Mouse (Mus musculus) limb, embryonic 15.5 days (tissue): ENCODE results near the gene Gsdma3. TPM values are rescaled to one million over a fixed set of nuclear protein-coding genes. Genes with fewer than 3 reads are reported as not detected.

Experiments
- ATAC-seq: fragments of 200-750 bp; cut with Nextera tagmentation; 2 replicates; pipeline ENCODE4 v1.8.0; 2017; ENCODE audit warnings: low read depth, moderate TSS enrichment; ENCODE audit not compliant: insufficient number of reproducible peaks, low FRiP score, low TSS enrichment
- H3K27ac ChIP-seq: fragments of 300-500 bp; sonication (generic); 2 replicates; pipeline ENCODE4 v1.5.1; 2015; ENCODE audit warnings: moderate library complexity, mild to moderate bottlenecking, inconsistent platforms
- H3K27me3 ChIP-seq: fragments of 300-500 bp; sonication (generic); 2 replicates; pipeline ENCODE4 v1.6.1; 2015; ENCODE audit warnings: inconsistent platforms
- H3K36me3 ChIP-seq: fragments of 300-500 bp; sonication (generic); 2 replicates; pipeline ENCODE4 v1.6.1; 2015; ENCODE audit warnings: inconsistent platforms
- H3K4me1 ChIP-seq: fragments of 300-500 bp; sonication (generic); 2 replicates; pipeline ENCODE4 v1.6.1; 2015; ENCODE audit warnings: inconsistent platforms
- H3K4me2 ChIP-seq: fragments of 300-500 bp; sonication (generic); 2 replicates; pipeline ENCODE4 v1.6.1; 2015; ENCODE audit warnings: mild to moderate bottlenecking, inconsistent platforms
- H3K4me3 ChIP-seq: fragments of 300-500 bp; sonication (generic); 2 replicates; pipeline ENCODE4 v1.5.1; 2015; ENCODE audit warnings: mild to moderate bottlenecking, inconsistent platforms
- H3K9ac ChIP-seq: fragments of 300-500 bp; sonication (generic); 2 replicates; pipeline ENCODE4 v1.6.1; 2015; ENCODE audit warnings: inconsistent platforms
- H3K9me3 ChIP-seq: fragments of 300-500 bp; sonication (generic); 2 replicates; pipeline ENCODE4 v1.6.1; 2016; ENCODE audit warnings: inconsistent platforms
- WGBS: fragments of 180-500 bp; shearing (Covaris S2); methylation state at CpG from one replicate; pipeline ENCODE4 v1.1.7; 2015; 5-methylcytosine and 5-hydroxymethylcytosine counted together
- polyA plus RNA-seq: library from polyadenylated mRNA; unstranded; fragments of >200 nt; fragmentation: Nextera tagmentation; extraction: Ambion mirVana; gene quantifications from 2 replicates; pipeline ENCODE4 v1.2.1, GENCODE M21; 2015

Gene Gsdma3
- polyA plus RNA-seq, 1 experiment from 2014 or later = not detected

DNA sequence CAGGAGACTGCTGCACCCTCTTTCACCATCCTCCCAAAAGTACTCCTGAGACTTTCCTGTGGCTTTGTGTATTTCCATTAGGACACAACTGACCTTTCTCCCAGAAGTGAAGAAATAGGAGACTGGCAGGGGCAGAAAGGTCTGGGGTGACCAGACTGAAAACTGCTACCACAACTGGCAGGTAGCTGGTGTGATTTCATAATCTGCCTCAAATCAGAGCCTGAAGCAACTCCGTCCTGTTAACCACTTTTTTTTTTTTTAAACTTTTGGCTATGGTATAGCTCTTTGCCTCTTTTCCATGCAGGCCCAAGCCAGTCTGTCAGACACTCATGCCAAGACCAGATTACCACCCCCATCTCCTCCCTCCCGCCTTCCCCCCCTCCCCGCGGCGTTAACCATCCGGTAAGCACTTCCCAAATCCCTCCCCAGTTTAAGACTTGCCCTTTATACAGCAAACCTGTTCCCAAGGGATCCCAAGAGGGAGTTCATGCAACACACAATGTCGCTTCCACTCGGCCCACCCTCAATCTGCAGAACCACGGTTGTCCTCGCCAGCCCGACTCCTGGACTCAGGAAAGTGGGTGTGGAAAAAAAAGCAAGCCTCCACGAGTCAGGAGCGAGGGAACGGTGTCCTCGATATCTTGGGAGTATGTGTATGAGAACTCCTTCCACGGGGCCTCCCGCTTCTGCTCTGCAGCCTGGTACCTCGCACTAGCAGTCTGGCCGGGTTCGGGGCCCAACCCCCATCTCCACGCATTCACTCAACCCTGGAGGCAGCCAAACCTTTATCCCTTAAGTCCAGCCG is 39.9 kb upstream of the Gsdma3 start:
- WGBS = under 1% methylated on average over 22 of the region's 22 CpGs
- Histone ChIP-seq H3K4me1 (peaks cover 33% of the 10 kb centered on the region), H3K27ac (peak overlapping the region; percentile 90), H3K9ac (peak overlapping the region; percentile 89), H3K9me3 (no peaks in the 10 kb centered on the region), H3K4me3 (peak overlapping the region; percentile 96), H3K27me3 (peaks cover under 1% of the 10 kb centered on the region; the same call in 1 of the 2 replicates), H3K4me2 (peak overlapping the region; percentile 80), H3K36me3 (peaks cover 24% of the 10 kb centered on the region)
- ATAC-seq = 0 out of 2 replicates have a peak, but pooled peaks have one; percentile 12

DNA sequence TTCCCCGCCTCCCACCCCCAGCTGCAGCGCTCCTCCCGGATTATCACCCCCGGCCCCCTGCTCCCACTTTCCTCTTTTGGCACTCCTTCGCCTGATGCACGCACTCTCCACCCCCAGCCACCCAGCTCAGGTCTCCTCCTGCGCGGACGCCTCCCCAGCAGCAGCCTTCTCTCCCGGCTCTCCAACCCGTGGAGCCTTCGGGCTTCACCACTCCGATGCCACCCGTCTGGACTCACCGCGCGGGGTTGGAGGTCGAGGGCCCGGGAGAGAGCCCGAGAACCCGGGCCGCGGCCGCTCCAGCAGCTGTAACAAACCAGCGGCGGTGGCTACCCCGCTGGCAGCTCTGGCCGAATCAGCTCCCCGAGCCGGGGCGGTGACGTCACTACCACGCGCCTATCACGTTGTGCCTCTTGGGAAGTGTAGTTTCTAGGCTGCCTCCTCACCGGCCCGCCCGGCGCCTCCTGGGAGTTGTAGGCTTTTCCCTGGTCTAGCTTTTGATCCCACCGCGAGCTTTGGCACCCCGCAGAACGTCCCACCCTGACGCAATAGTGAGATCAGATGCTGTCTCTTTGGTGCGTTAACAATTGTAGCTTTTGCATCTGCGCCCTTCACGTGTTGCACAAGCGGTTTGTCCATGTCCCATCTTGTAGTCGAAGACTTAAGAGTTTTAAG is 39.1 kb upstream of the Gsdma3 start, which contains the start of gene Ormdl3:
Gene Ormdl3 (minus strand): TSS at position 477 of the 672 bp plus-strand sequence.
- Histone ChIP-seq H3K9me3 (no peaks in the 10 kb centered on the region), H3K27me3 (peaks cover 4% of the 10 kb centered on the region), H3K4me3 (peak within 1 kb of the TSS; percentile 96), H3K4me1 (peaks cover 33% of the 10 kb centered on the region), H3K36me3 (peaks cover 16% of the 10 kb centered on the region), H3K9ac (peak within 1 kb of the TSS; percentile 89), H3K4me2 (peak within 1 kb of the TSS; percentile 80), H3K27ac (peak within 1 kb of the TSS; percentile 90)
- ATAC-seq = peak; percentile 91
- under 1% methylated on average over 49 of the region's 49 CpGs for WGBS

DNA sequence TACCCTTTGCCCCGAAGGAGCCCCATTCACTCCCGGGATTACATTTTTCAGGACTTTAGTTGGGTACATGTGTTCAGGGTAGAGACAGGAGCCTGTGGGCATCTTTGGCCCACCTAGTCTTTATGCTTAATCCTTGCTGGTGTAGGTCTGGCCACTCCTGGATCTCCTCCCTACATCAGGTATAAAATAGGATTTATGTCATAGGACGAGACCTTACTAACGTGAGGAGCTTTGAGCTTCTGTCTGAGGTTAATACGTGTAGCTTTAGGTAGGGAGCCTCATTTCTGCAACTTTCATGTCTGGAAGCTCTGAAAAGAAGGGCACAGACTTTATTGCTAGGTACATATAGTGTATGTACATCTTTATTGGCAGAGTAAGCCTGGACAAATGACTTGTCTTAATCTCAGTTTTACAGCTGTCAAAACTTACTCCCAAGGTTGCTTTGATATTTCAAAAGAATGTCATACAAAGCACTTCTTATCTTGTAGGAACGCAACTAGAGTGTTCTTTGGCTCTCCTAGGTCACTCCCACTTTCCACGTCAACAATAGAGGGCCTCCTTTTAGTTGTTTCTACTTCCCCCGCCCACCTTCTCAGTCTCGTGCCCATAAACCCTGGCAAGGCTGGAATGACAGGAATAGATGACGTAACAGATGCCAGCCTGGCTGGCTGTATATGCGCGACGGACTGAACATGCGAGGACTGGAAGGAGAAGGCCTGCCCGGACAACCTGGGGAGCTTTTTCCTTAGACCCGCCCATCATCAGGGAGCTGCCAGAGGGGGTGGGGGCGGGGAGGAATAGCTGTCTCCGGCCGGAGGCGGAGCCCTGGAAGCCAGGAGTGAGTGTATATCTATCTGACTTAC is 38.2 kb upstream of the Gsdma3 start:
- peaks cover 8% of the 10 kb centered on the region for H3K36me3 ChIP-seq
- ATAC-seq = peak; percentile 57
- peak overlapping the region; percentile 80 for H3K4me2 ChIP-seq
- 0 out of 2 replicates have a peak overlapping the region, but pooled peaks have one; percentile 7 for H3K9ac ChIP-seq
- H3K9me3 ChIP-seq = no peaks in the 10 kb centered on the region
- H3K27me3 ChIP-seq = peaks cover 9% of the 10 kb centered on the region
- peak overlapping the region; percentile 90 for H3K27ac ChIP-seq
- peak overlapping the region; percentile 96 for H3K4me3 ChIP-seq
- 7% methylated on average over 20 of the region's 20 CpGs for WGBS
- peaks cover 33% of the 10 kb centered on the region for H3K4me1 ChIP-seq

DNA sequence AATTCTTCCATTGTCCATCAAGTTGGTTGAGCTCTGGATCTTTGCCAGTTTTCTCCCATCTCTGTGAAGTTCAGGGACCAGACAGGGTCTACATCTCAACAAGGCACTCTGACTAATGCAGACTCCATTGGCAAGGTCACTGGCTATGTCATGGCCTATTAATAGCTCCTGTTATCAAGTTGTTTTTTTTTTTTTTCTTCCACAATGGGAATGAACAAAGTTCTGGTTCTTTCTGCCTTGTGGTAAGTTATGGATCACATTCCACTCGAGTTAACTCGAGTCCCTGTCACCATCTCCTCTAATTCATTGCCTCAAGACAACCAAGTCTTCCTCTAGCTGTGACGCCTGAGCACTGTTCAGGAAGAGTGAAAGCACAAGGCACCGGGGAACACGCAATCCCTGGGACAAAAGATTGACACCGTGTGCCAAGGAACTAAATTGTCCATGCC is 37.3 kb upstream of the Gsdma3 start:
- Histone ChIP-seq H3K36me3 (no peaks in the 10 kb centered on the region), H3K27me3 (peaks cover 9% of the 10 kb centered on the region), H3K4me1 (peaks cover 33% of the 10 kb centered on the region), H3K4me2 (no peak overlapping the region), H3K9ac (no peak overlapping the region), H3K4me3 (no peak overlapping the region), H3K27ac (no peak overlapping the region), H3K9me3 (no peaks in the 10 kb centered on the region)
- no peak for ATAC-seq
- WGBS = 51% methylated on average over 6 of the region's 6 CpGs

DNA sequence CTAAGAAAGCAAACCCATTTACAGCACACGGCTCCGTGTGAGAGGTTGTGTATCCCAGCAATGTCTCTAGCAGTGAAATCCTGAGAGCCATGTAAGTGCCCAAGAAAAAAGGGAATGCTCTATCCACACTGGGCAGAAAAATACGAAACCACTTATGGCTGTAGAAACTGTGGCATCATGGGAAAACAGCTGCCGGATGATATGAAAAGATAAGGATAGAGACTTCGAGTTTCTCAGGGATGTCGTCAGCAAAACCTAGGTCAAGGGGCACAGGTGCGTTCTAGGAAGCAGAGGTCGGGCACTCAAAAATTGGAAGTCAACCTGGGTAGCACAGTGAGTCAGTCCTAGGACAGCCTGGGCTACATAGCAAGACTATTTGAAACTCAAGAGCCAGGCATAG is 36.9 kb upstream of the Gsdma3 start:
- no peak for ATAC-seq
- H3K4me3 ChIP-seq = no peak overlapping the region
- no peak overlapping the region for H3K4me2 ChIP-seq
- 84% methylated on average over 8 of the region's 8 CpGs for WGBS
- no peaks in the 10 kb centered on the region for H3K9me3 ChIP-seq
- peaks cover 9% of the 10 kb centered on the region for H3K27me3 ChIP-seq
- no peak overlapping the region for H3K9ac ChIP-seq
- H3K4me1 ChIP-seq = peaks cover 30% of the 10 kb centered on the region
- H3K36me3 ChIP-seq = no peaks in the 10 kb centered on the region
- H3K27ac ChIP-seq = no peak overlapping the region

DNA sequence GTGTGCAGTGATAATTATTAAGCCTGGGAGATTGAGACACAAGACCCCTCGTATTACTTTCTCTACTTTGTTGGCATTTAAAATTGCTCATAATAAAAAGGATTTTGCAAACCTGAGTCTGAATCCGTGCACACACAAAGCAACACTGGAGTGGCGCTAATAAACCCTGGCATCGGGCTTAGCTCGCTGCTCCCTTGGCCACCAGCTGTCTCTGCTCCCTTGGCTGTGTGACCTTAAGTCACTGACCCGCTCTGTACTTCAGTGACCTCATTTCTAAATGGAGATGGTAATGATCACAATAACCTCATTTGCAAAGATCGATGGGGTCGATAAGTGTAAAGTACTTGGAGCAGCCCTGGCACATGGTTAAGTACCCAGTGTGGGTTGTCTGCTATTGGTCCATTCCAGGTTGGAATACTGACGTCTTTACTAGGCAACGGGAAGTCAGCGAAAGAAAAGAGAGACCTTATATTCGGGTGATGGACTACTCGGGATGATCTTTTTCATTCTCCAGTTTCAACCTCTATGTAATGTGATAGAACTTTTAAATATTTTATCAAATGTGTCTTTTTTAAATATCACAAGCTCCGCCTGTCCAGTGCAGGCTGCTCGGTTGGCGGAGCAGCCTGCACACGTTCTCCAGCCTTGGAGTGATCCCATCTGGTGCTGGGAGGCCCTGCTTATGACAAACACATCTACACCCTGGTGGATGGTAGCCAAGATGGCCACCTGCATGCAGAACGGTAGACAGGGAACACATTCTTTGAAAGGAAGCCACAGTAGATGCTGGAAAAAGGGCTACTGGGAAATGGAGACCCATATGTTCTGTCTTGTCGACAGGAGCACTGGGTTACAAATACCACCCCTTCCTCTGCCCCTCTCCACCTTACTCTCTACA is 35.4 kb upstream of the Gsdma3 start:
- H3K27me3 ChIP-seq = peaks cover 9% of the 10 kb centered on the region
- H3K27ac ChIP-seq = no peak overlapping the region
- ATAC-seq = no peak
- 69% methylated on average over 19 of the region's 19 CpGs for WGBS
- H3K9me3 ChIP-seq = no peaks in the 10 kb centered on the region
- no peak overlapping the region for H3K4me3 ChIP-seq
- H3K4me2 ChIP-seq = no peak overlapping the region
- H3K4me1 ChIP-seq = peaks cover 19% of the 10 kb centered on the region
- H3K9ac ChIP-seq = no peak overlapping the region
- no peaks in the 10 kb centered on the region for H3K36me3 ChIP-seq

DNA sequence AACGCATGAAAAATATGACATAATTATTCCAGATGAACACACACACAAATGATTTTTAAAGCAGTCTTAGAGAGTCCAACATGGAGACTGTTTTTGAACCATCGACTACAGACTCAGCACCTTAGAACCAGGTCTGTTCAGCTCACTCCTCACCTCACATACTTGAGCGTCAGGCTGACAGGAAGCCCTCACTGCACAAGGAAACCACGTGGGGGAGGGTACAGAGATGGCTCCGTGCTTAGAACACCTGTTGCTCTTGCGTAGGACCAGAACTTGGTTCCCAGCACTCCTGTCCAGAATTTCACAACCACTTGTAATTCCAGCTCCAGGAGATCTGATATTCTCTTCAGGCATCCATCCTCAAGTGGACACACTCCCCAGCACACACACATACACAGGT is 31.1 kb upstream of the Gsdma3 start:
- H3K27ac ChIP-seq = no peak overlapping the region
- no peak for ATAC-seq
- H3K4me1 ChIP-seq = 0 out of 2 replicates have a peak, but pooled peaks cover 8% of the 10 kb centered on the region
- H3K4me3 ChIP-seq = no peak overlapping the region
- 70% methylated on average over 6 of the region's 6 CpGs for WGBS
- no peaks in the 10 kb centered on the region for H3K36me3 ChIP-seq
- H3K27me3 ChIP-seq = peaks cover 33% of the 10 kb centered on the region
- no peak overlapping the region for H3K4me2 ChIP-seq
- H3K9me3 ChIP-seq = no peaks in the 10 kb centered on the region
- no peak overlapping the region for H3K9ac ChIP-seq

DNA sequence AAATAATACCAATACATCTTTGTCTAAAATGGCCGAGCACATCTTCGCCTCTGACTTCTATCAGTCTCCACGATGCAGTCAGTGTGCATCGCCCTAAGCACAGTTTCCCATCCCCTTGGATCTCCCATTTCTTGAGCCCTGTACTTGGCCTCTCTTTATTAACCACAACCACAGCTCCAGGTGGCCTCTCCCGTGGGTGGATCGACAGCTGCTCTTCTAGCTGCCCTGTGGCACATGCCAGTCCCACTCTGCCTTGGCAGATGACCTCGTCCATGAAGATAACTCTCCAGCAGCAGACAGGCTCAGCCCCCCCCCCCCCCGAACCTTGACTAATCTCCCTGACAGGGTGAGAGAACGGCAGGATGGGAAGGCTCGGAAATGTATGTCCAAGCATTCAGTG is 30.7 kb upstream of the Gsdma3 start:
- H3K27me3 ChIP-seq = peaks cover 35% of the 10 kb centered on the region
- no peak overlapping the region for H3K4me3 ChIP-seq
- 78% methylated on average over 10 of the region's 10 CpGs for WGBS
- no peak for ATAC-seq
- no peaks in the 10 kb centered on the region for H3K9me3 ChIP-seq
- 0 out of 2 replicates have a peak, but pooled peaks cover 8% of the 10 kb centered on the region for H3K4me1 ChIP-seq
- H3K9ac ChIP-seq = no peak overlapping the region
- H3K36me3 ChIP-seq = no peaks in the 10 kb centered on the region
- H3K27ac ChIP-seq = no peak overlapping the region
- H3K4me2 ChIP-seq = no peak overlapping the region

DNA sequence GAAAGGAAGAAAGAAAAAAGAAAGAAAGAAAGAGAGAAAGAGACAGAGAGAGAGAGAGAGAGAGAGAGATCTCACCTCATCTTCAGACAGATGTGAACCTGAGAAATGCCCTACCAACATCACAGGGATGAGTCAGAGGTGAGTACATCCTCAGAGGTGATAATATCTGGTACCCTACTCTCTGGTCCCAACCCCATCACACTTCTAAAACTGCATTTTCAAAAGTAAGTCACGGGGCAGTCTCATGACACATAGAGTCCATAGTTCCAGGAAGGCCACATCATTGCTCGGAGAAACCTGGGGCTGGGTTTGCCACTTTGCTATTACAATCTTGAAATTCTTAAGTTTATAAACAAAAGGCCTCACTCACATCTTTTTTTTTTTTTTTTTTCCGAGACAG is 30.2 kb upstream of the Gsdma3 start:
- WGBS = 75% methylated on average over 3 of the region's 3 CpGs
- peaks cover 40% of the 10 kb centered on the region for H3K27me3 ChIP-seq
- H3K4me2 ChIP-seq = no peak overlapping the region
- no peak overlapping the region for H3K9ac ChIP-seq
- H3K36me3 ChIP-seq = no peaks in the 10 kb centered on the region
- no peak overlapping the region for H3K4me3 ChIP-seq
- no peak overlapping the region for H3K27ac ChIP-seq
- no peak for ATAC-seq
- 0 out of 2 replicates have a peak, but pooled peaks cover 8% of the 10 kb centered on the region for H3K4me1 ChIP-seq
- no peaks in the 10 kb centered on the region for H3K9me3 ChIP-seq

DNA sequence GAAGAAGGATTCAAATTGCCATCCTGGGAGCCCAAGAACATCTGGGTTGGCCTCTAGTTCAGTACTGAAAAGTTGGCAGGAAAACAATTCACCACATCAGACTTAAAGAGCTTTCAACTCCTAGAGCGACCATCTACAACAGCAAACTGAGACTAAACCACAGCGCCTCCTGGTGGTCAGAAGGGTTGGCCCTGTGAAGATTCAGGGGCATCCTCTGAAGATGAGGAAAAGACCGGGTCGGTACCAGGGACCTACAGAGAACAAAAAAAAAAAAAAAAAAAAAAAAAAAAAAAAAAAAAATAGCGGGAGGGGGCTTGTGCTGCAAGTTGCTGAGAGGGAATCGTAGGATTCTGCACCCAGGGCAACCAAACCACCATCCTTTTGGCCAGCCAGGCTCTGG is 28.8 kb upstream of the Gsdma3 start:
- Histone ChIP-seq H3K9me3 (no peaks in the 10 kb centered on the region), H3K27me3 (peaks cover 48% of the 10 kb centered on the region), H3K4me2 (no peak overlapping the region), H3K4me3 (no peak overlapping the region), H3K27ac (no peak overlapping the region), H3K4me1 (peaks cover 13% of the 10 kb centered on the region), H3K9ac (no peak overlapping the region), H3K36me3 (no peaks in the 10 kb centered on the region)
- ATAC-seq = no peak
- 37% methylated on average over 6 of the region's 6 CpGs for WGBS

DNA sequence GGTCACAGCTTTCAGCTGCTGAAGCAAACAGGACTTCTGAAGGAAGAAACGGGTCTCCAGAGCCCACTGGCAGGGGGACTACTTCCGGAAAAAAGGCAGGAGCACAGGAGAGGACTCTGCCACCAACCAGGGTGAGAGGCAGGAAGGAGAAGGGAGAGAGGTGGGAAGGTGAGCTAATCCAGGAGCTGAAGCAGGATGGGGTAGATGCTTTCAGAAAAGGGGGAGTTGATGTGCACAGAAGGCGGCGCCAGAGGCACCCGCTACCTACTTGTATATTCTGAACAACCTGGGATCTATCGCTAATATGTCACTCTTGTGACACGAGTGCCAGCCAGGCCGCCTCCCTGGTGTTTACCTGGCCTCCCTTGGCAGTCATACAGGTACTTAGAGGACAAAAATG is 28.2 kb upstream of the Gsdma3 start, which contains the start of gene Lrrc3c:
Gene Lrrc3c (plus strand): TSS at position 301 of the 400 bp plus-strand sequence.
- peaks cover 45% of the 10 kb centered on the region for H3K27me3 ChIP-seq
- no peaks in the 10 kb centered on the region for H3K9me3 ChIP-seq
- no peak within 1 kb of the TSS for H3K4me3 ChIP-seq
- H3K4me2 ChIP-seq = no peak within 1 kb of the TSS
- H3K27ac ChIP-seq = no peak within 1 kb of the TSS
- 74% methylated on average over 8 of the region's 8 CpGs for WGBS
- H3K9ac ChIP-seq = no peak within 1 kb of the TSS
- ATAC-seq = no peak
- H3K36me3 ChIP-seq = no peaks in the 10 kb centered on the region
- peaks cover 14% of the 10 kb centered on the region for H3K4me1 ChIP-seq
